Mouse (Mus musculus) stomach, postnatal 0 days (tissue): ENCODE measurements around the gene Plxnb2.

ENCODE experiments used
- CTCF ChIP-seq: IDR thresholded peaks from 2 replicates; pipeline ENCODE4 v1.5.1; 2016; ENCODE audit warnings: antibody characterized with exemption, low read depth, mild to moderate bottlenecking, moderate library complexity
- EP300 ChIP-seq: optimal IDR thresholded peaks from 2 replicates; pipeline ENCODE3; 2016; ENCODE audit warnings: antibody characterized with exemption

DNA sequence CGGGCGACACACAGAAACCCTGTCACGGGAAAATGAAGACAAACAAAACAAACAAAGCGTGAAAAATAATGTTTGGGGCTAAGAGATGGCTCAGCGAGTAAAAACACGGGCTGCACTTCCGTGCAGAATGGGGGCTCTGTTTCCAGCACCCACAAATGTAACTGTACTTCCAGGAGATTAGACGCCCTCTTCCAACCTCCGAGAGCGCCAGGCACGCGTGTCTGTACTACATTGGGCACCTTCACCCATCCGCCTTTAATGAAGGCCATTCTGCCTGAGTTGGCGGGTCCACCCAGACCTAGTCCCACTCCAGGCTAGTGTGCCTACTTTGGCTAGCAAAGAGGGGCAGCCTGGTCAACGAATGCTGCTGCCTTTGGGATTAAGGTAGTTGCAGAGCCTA lies 16.5 kb upstream of the Plxnb2 start:
- TF ChIP-seq CTCF, result no peak
- no peak for TF ChIP-seq EP300
